Mouse (Mus musculus): Measurements from ENCODE around the gene Slc39a1. TPM values are rescaled to one million over a fixed set of nuclear protein-coding genes. Genes with fewer than 3 reads are reported as not detected.

The Slc39a1 gene
- polyA plus RNA-seq, 1 experiment: 43.3 TPM

GRCm38 (mm10) chr3:90220531-90220951 is 27.4 kb upstream of the Slc39a1 start:
- Histone ChIP-seq H3K4me3 (ENCODE audit: extremely low read depth, insufficient read depth, insufficient read length) (peak overlapping the region; percentile 45), H3K36me3 (ENCODE audit: control insufficient read depth, insufficient read depth, low read length) (no peaks in the 10 kb centered on the region), H3K27me3 (ENCODE audit: control insufficient read depth, insufficient read depth, low read length) (peaks cover 3% of the 10 kb centered on the region; the same call in 1 of the 2 replicates), H3K27ac (ENCODE audit: insufficient read depth, low read length) (peak overlapping the region; percentile 8; the same call in 1 of the 2 replicates), H3K4me1 (ENCODE audit: control insufficient read depth, insufficient read depth, insufficient read length) (peaks cover 3% of the 10 kb centered on the region)
- DNase-seq (ENCODE audit: low read depth in 1 of 2, low spot score in 2 of 2): peak in 1 of 2 experiments; percentile 17
- no peak for TF ChIP-seq CTCF (IDR thresholded peaks at IDR 0.05; ENCODE audit: extremely low read depth, insufficient read depth, insufficient read length, insufficient replicate concordance)
- TF ChIP-seq POLR2A (IDR thresholded peaks at IDR 0.05; ENCODE audit: low read depth, low read length): no peak
- 6% methylated on average over 18 of the region's 20 CpGs for WGBS

GRCm38 (mm10) chr3:90221123-90221522 is 26.8 kb upstream of the Slc39a1 start:
- no peak for DNase-seq (ENCODE audit: low read depth in 1 of 2, low spot score in 2 of 2)
- Histone ChIP-seq H3K27ac (ENCODE audit: insufficient read depth, low read length) (no peak overlapping the region), H3K4me1 (ENCODE audit: control insufficient read depth, insufficient read depth, insufficient read length) (peaks cover 3% of the 10 kb centered on the region), H3K27me3 (ENCODE audit: control insufficient read depth, insufficient read depth, low read length) (peaks cover 3% of the 10 kb centered on the region; the same call in 1 of the 2 replicates), H3K36me3 (ENCODE audit: control insufficient read depth, insufficient read depth, low read length) (no peaks in the 10 kb centered on the region), H3K4me3 (ENCODE audit: extremely low read depth, insufficient read depth, insufficient read length) (no peak overlapping the region)
- TF ChIP-seq CTCF (IDR thresholded peaks at IDR 0.05; ENCODE audit: extremely low read depth, insufficient read depth, insufficient read length, insufficient replicate concordance) (no peak), POLR2A (IDR thresholded peaks at IDR 0.05; ENCODE audit: low read depth, low read length) (no peak)
- 42% methylated on average over 5 of the region's 5 CpGs for WGBS

GRCm38 (mm10) chr3:90222455-90222854 is 25.5 kb upstream of the Slc39a1 start:
- Histone ChIP-seq H3K4me3 (ENCODE audit: extremely low read depth, insufficient read depth, insufficient read length) (no peak overlapping the region), H3K4me1 (ENCODE audit: control insufficient read depth, insufficient read depth, insufficient read length) (peaks cover 3% of the 10 kb centered on the region), H3K36me3 (ENCODE audit: control insufficient read depth, insufficient read depth, low read length) (no peaks in the 10 kb centered on the region), H3K27ac (ENCODE audit: insufficient read depth, low read length) (no peak overlapping the region), H3K27me3 (ENCODE audit: control insufficient read depth, insufficient read depth, low read length) (peaks cover 3% of the 10 kb centered on the region; the same call in 1 of the 2 replicates)
- WGBS: 85% methylated on average over 4 of the region's 4 CpGs
- TF ChIP-seq POLR2A (IDR thresholded peaks at IDR 0.05; ENCODE audit: low read depth, low read length): no peak
- no peak for TF ChIP-seq CTCF (IDR thresholded peaks at IDR 0.05; ENCODE audit: extremely low read depth, insufficient read depth, insufficient read length, insufficient replicate concordance)
- no peak for DNase-seq (ENCODE audit: low read depth in 1 of 2, low spot score in 2 of 2)

- TF ChIP-seq CTCF (IDR thresholded peaks at IDR 0.05; ENCODE audit: extremely low read depth, insufficient read depth, insufficient read length, insufficient replicate concordance): no peak
- TF ChIP-seq POLR2A (IDR thresholded peaks at IDR 0.05; ENCODE audit: low read depth, low read length): no peak
- WGBS: 56% methylated on average over 3 of the region's 3 CpGs
These were observed 25.0 kb upstream of the Slc39a1 start for GRCm38 (mm10) chr3:90222941-90223340.

GRCm38 (mm10) chr3:90224331-90224730 is 23.6 kb upstream of the Slc39a1 start:
- DNase-seq (ENCODE audit: low read depth in 1 of 2, low spot score in 2 of 2): no peak
- WGBS: 83% methylated on average over 10 of the region's 10 CpGs
- H3K4me1 ChIP-seq (ENCODE audit: control insufficient read depth, insufficient read depth, insufficient read length): peaks cover 3% of the 10 kb centered on the region
- no peak overlapping the region for H3K4me3 ChIP-seq (ENCODE audit: extremely low read depth, insufficient read depth, insufficient read length)
- H3K27me3 ChIP-seq (ENCODE audit: control insufficient read depth, insufficient read depth, low read length): peaks cover 3% of the 10 kb centered on the region; the same call in 1 of the 2 replicates
- TF ChIP-seq POLR2A (IDR thresholded peaks at IDR 0.05; ENCODE audit: low read depth, low read length) (no peak), CTCF (IDR thresholded peaks at IDR 0.05; ENCODE audit: extremely low read depth, insufficient read depth, insufficient read length, insufficient replicate concordance) (no peak)
- H3K36me3 ChIP-seq (ENCODE audit: control insufficient read depth, insufficient read depth, low read length): no peaks in the 10 kb centered on the region
- no peak overlapping the region for H3K27ac ChIP-seq (ENCODE audit: insufficient read depth, low read length)

More at GRCm38 (mm10) chr3:90222941-90223340, 25.0 kb upstream of the Slc39a1 start:
- no peak overlapping the region for H3K4me3 ChIP-seq (ENCODE audit: extremely low read depth, insufficient read depth, insufficient read length)
- H3K27me3 ChIP-seq (ENCODE audit: control insufficient read depth, insufficient read depth, low read length): peaks cover 3% of the 10 kb centered on the region; the same call in 1 of the 2 replicates
- H3K27ac ChIP-seq (ENCODE audit: insufficient read depth, low read length): no peak overlapping the region
- no peak for DNase-seq (ENCODE audit: low read depth in 1 of 2, low spot score in 2 of 2)
- H3K4me1 ChIP-seq (ENCODE audit: control insufficient read depth, insufficient read depth, insufficient read length): peaks cover 3% of the 10 kb centered on the region
- no peaks in the 10 kb centered on the region for H3K36me3 ChIP-seq (ENCODE audit: control insufficient read depth, insufficient read depth, low read length)

- H3K36me3 ChIP-seq (ENCODE audit: control insufficient read depth, insufficient read depth, low read length): peaks cover 17% of the 10 kb centered on the region
- H3K4me3 ChIP-seq (ENCODE audit: extremely low read depth, insufficient read depth, insufficient read length): peak overlapping the region; percentile 88
- H3K4me1 ChIP-seq (ENCODE audit: control insufficient read depth, insufficient read depth, insufficient read length): peaks cover 4% of the 10 kb centered on the region; the same call in 1 of the 2 replicates
- no peaks in the 10 kb centered on the region for H3K27me3 ChIP-seq (ENCODE audit: control insufficient read depth, insufficient read depth, low read length)
- DNase-seq (ENCODE audit: low read depth in 1 of 2, low spot score in 2 of 2): no peak
- H3K27ac ChIP-seq (ENCODE audit: insufficient read depth, low read length): peak overlapping the region; percentile 92
- TF ChIP-seq CTCF (IDR thresholded peaks at IDR 0.05; ENCODE audit: extremely low read depth, insufficient read depth, insufficient read length, insufficient replicate concordance) (no peak), POLR2A (IDR thresholded peaks at IDR 0.05; ENCODE audit: low read depth, low read length) (no peak)
- WGBS: 6% methylated on average over 8 of the region's 8 CpGs
These were observed 16.9 kb upstream of the Slc39a1 start for GRCm38 (mm10) chr3:90231075-90231474.

Data from spleen, adult 2 months (tissue).